Mouse (Mus musculus) cerebellum, adult 9-10 months (tissue): ENCODE results near the gene Pcdh10.
A peak's percentile ranks its signal among the peaks of the same experiment; 100 is the strongest.

Experiments
- DNase-seq: peaks from one replicate; pipeline ENCODE4 v3.0.0; 2022

Gene Pcdh10

DNA sequence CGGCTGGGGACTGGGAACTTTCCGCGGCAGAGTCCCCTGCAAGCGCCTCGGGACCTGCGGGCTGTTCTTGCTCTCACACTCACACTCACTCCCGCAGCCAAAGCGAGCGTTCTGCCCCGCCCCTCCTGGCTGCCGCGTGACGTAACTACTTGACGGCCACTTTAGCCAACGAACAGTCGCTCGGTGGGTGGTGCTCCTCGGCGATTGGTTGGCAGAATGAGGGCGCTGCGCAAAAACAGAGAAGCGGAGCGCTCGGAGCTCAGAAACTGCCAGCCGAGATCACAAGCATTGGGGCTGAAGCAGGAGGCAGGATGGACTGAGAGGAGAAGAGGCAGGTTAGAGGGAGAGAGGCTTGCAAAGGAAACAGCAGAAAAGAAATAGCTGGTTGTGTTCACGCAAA lies at the start of gene Pcdh10:
TSS of gene Pcdh10 (plus strand) at position 254 of the 400 bp plus-strand sequence.
- DNase-seq, result peak; percentile 96

DNA sequence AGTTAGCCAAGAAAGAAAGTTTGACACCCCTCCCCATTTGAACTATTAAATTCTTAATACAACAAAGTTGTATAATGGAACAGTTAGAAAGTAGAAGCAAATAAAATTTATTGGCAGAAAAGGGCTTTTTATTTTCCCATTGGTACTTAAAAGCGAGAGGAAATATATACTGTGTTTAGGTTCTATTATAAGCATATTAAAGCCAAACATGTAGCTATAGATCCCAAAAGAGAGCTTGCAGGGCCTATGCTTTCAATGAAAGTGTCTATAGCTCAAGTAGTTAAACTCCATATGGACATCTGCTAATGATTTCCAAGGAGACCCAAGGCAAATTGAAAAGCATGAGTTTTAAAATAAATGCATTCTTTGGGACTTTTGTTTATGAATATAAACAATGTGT lies 22.3 kb upstream of the Pcdh10 start:
- DNase-seq, result no peak

DNA sequence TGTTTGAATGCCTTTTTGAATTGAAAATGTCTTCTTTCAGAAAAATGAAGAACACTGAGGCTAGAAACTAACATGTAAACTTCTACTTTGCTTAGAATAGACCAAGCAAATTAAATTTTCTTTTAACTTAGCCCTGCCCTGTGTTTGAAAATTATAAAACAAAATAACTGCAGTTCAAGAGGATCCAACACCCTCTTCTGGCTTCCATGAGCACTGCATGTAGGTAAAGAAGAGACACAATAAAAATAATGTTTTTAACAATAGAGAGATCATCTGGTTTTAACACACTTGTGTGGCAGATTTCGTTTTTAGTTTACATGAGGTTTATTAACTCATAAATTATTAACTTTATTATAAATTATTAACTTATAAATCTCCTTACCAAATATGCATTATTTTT lies 9.2 kb upstream of the Pcdh10 start:
- no peak for DNase-seq

DNA sequence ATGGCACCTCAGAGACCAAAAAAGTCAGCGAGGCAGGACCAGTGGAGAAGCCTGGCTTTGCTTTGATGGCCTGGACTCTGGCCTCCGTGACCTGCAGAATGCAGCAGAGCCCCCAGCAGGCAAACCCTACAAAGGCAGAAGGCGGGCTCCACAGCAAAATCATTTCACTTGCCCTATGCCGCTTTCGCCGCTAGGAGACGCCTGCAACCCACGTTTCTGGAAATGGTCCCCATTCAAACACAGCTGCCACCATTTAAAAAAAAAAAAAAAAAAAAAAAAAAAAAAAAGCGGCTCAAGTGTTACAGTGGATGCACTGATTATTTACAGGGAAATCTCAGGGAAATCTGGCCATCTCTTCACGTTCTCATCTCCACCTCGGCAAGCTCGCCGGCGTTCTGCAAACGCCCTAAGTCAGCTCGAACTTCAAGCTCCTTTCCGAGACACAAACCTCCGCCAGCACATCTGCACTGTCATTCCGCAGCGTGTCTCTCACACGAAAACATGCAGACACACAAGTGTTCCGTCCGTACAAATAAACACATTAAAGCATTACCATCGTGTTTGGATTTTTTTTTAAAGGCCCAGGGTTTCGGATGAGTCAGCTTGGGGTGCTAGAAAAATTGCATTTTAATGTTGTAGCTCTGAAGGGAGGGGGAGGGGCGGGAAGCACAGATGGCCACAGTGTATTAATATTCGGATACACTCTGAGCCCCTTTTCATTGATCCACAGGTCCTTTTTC lies 2.3 kb upstream of the Pcdh10 start:
- DNase-seq, result peak; percentile 77

DNA sequence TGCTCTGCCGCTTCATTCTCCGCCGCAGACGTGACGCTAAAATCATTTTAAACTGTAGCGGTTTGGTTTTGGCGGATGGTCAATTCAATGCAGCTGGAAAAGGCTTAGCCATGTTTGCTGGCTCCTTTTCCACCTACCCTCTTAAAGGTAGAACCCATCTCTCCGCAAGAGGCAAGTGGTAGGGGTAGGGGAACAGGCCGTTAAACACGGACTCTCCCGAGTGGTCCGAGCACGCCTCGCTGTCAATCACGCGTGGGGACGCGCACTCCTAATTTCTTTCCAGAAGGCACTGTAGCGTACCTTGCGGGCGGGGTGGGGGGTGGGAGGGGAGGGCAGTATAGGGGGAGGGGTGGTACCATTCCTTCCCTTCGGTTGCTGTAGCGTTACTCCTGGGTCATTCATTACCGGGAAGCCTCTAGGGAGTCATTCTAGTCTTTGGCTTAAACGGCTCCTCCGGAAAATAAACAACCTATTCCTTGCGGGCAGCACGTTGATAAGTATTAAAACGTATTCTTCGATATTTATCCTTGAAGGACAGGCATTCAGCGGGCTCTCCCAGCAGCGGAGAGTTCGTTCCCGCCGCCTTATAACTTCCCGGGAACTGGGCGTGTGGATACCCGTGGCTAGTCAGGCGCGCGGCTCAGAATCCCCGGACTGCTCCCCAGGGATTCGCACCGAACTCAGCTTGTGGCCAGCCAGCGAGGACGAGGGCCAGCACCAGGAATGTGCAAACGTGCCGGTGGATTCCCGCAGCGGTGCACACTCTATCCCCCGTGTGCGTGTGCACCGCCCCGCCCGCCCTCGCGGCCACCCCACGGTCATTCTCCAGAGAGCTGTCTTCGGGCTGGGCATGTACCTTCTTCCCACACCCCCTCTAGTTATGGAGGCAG lies 1.5 kb upstream of the Pcdh10 start:
- peak; percentile 48 for DNase-seq

DNA sequence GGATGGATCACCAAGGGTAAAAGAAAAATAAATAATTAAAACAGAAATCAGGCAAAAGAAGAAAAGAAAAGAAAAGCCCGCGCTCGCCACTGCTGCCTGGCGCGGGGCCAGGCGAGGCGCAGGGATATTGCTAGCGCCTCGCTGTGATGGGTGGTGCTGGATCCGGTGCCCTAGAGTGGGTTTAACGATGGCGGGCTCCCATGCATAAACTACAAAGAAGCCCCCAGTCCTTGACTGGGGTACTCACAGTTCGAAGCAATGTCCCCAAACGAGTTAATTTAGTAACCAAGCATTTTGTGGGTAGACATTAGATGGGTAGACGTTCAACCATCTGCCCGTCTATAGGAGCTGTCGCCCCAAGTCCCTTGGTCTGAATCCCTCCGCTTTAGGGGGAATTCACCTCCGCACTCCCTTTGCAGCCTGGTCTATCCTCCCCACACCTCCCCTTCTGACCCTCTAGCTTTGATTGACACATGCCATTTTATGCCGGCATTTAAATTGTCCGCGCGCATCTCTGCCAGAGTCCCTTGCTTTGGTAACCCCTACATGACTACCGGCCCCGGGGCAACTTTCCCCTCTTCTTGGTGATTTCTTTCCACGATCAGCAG lies 703 bp upstream of the Pcdh10 start:
- no peak for DNase-seq

DNA sequence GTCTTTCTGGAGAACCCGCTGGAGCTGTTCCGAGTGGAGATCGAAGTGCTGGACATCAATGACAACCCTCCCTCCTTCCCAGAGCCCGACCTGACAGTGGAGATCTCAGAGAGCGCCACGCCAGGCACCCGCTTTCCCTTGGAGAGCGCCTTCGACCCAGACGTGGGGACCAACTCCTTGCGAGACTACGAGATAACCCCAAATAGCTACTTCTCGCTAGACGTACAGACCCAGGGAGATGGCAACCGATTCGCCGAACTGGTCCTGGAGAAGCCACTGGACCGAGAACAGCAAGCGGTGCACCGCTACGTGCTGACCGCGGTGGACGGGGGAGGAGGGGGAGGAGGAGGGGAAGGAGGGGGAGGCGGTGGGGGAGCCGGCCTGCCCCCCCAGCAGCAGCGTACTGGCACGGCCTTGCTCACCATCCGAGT lies 1.4 kb downstream of the Pcdh10 start:
- no peak for DNase-seq

DNA sequence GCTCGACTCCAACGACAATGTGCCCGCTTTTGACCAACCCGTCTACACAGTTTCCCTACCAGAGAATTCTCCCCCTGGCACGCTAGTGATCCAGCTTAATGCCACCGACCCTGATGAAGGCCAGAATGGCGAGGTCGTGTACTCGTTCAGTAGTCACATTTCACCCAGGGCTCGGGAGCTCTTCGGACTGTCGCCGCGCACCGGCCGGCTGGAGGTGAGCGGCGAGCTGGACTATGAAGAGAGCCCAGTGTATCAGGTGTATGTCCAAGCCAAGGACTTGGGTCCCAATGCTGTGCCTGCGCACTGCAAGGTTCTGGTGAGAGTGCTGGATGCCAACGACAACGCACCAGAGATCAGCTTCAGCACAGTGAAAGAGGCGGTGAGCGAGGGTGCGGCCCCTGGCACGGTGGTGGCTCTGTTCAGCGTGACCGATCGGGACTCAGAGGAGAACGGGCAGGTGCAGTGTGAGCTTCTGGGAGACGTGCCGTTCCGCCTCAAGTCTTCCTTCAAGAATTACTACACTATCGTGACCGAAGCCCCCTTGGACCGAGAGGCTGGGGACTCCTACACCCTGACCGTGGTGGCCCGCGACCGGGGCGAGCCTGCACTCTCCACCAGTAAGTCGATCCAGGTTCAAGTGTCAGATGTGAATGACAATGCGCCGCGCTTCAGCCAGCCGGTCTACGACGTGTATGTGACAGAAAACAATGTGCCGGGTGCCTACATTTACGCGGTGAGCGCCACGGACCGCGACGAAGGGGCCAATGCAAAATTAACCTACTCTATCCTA lies 2.0 kb downstream of the Pcdh10 start:
- DNase-seq, result peak; percentile 19

DNA sequence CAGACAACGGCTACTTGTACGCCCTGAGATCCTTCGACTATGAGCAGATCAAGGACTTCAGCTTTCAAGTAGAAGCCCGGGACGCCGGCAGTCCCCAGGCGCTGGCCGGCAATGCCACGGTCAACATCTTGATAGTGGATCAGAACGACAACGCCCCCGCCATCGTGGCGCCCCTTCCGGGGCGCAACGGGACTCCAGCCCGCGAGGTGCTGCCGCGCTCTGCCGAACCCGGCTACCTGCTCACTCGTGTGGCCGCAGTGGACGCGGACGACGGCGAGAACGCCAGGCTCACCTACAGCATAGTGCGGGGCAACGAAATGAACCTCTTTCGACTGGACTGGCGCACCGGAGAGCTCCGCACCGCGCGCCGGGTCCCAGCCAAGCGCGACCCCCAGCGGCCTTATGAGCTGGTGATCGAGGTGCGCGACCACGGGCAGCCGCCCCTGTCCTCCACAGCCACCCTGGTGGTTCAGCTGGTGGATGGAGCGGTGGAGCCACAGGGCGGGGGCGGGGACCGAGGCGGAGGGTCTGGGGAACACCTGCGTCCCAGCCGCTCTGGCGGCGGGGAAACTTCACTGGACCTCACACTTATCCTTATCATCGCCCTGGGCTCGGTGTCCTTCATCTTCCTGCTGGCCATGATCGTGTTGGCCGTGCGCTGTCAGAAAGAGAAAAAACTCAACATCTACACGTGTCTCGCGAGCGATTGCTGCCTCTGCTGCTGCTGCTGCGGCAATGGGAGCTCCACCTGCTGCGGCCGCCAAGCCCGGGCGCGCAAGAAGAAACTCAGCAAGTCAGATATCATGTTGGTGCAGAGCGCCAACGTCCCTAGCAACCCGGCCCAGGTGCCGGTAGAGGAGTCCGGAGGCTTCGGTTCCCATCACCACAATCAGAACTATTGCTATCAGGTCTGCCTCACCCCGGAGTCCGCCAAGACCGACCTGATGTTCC lies 2.9 kb downstream of the Pcdh10 start:
- no peak for DNase-seq

DNA sequence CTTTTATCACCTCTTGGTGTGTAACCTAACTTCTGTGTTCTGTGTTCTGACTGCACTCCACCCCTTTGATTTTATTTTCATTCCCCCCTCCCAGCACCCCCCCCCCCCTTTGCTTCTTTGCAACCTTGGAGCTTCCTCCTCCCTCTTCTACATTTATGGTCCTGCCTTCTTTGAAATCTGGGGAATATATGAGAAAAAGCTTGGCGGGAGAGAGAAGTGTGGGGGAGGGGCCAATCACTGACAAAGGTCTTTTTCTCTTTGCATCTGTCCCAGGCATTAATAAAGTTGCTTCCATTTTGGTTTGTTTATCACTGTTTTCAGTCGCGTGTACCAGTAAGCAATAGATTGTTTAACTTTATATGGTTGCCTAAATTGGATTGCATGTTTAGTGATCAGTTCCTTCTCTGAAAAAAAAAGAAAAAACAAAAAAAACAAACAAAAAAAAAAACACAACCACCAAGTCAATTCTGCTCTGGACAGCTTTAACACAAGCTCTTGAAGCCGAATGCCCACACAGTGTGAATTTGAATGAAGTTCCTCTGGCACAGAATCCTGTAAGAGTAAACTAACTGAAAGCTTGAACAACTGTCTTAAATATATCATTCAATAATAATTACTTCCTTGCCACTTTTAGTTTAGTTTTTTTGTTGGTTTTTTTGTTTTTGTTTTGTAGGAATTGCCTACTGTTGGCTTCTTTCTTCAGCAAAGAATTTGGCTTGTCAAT lies 4.0 kb downstream of the Pcdh10 start:
- no peak for DNase-seq

DNA sequence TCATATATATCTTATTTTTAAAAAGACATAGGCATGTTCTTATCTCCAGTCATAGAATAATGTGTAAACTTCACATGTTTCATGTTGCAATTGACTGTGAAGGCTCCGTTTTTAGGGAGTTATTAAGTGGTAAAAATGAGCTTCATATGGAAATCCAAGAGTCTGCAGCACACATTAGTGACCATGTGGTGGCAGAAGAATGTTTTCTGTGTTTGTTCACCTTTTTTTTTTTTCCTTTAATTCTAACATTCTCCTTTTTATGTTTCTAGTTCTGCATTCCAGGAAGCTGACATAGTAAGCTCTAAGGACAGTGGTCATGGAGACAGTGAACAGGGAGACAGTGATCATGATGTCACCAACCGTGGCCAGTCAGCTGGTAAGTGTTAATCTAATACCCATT lies 5.6 kb downstream of the Pcdh10 start:
- no peak for DNase-seq

DNA sequence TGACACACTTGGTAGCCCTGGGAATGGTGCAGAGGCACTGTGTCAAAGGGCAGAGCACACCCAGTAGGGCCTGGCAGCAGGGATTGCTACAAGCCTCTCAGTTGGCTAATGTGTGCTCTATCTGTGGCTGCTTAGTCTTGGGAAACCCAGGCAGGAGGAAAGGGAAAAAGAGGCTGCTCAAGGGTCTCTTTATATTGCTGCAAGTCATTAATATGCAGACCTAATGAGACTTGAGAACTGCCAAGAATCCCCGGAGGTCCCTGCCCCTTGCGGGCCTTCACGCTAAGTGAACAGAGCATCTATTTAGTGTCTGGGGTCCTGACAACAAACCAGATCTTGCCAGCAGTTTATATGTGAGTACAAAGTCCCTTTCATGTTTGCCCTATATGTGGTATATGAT lies 6.8 kb downstream of the Pcdh10 start:
- DNase-seq, result no peak

DNA sequence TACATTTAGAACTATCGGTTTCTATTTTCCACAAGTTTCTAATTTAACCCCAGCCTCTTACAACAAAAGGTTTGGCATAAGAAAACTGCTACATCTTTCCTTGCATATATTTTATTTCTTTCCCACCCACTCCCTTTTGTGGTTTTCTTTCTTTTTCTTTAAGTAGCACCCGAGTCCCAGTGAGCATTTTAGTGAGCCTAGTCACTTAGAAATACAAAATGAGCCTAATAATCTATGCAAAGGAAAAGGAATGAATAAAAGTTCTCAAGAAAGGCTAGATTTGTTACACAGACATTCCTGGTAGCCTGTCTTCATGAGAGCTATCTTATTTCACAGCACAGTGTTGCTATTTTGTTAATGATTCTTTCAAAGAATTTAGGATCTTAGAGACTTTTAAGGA lies 7.3 kb downstream of the Pcdh10 start:
- DNase-seq, result no peak

DNA sequence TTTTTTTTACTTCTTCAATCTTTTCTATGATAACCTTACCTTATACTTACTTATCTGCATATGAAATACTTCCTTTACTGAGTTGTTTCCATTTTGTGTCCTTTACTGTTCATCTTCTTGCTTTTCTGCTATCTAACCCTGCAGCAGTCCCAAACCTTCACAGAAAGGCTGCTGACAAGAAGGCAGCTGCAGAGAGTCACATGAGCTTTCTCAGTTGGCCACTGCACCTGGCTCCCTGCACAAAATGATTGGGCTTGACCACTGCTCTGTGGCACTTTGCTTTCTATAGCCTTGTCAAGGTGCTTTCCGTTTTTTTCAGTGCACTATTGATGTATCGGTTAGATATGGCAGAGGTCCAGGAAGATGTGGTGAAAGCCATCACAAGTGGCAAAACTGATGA lies 8.3 kb downstream of the Pcdh10 start:
- DNase-seq, result no peak

DNA sequence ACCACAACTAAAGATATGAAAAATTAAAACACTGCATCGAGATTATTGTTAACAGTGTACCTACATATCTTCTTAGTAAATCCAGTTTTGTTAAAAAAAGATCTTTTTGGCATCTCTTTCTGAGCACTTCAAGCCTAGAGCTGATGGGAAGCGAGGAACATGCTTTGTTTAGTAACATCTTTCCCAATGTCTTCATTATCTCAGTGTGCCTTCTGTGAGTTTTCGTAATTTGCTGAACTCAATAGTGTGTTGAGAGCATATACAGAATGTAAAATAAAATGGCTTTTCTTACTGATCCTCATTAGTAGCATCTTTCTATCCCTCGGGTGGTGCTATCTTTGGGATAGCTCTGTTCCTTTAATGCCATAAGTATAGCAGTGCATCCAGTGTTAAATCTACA lies 18.9 kb downstream of the Pcdh10 start:
- DNase-seq, result no peak

DNA sequence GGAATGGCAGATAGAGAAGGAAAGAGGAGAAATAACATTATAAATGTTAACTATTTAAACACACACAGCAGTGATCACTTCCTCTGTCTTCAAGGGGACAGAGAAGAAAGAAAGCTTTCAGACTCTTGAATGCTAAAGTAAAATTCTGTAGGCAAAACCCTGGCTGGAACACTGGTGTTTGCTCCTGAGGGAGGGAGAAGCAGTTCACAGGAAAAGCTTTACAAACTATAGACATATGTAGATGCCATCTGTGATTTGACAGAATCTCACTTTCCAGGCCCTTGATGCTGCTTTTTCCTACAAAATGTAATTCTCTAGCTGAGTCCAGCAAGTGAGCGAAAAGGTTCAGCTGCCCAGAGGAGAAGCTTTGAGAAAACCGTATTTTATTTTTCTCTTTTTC lies 25.0 kb downstream of the Pcdh10 start:
- no peak for DNase-seq

DNA sequence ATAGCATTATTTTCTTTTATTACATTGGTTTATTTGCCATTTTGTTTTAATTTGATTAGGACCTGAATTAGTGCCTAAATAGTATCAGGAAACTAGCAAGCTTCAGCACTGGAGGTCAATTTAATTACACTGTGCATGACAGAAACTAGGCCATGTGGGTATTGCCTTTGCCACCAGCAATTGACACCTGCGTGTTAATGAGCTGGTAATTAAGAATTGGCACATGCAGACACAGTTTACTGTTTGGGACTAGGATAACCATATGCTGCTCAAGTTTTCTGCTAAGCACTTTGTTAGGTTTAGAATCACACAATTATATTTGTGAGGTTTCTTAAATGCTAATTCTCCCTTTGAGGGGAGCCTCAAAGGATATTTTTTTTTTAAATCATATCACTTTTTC lies 53.5 kb downstream of the Pcdh10 start:
- DNase-seq, result peak; percentile 2

DNA sequence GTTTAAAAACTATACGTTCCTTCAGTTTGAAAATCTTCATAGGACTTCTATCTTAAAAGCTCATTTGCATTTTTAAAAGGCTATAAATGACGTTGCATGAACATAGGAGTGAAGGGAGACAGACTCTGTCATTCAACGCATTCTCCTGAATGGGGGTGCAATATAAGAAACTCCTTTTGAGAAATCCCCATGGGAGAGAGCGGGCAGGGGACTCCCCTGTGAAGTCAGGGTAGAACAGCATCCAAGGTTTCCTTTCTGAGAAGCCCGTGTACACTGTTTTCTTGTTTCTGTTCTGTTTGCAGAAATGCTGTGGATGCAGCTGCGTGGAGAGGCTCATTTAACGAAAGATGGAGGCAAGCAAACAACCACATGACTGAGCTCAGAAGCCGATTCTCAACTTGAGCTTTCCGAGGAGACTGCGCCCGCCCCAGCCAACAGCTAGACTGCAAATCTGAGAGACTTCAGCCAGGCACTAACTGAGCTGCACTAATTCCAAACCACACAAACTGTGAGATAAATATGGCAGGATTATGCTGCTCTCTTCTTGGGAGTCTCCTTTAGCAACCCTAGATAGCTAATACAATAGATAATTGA lies 54.1 kb downstream of the Pcdh10 start:
- DNase-seq, result no peak
